Mouse (Mus musculus) MEL-GATA-1-ER (cell line): ENCODE data around the gene Ccdc17.

Experiments used
- DNase-seq: peaks from one replicate; pipeline ENCODE4 v3.0.0-alpha.2; 2012; ENCODE audit warnings: low read depth; ENCODE audit errors: extremely low read depth

Gene Ccdc17

DNA sequence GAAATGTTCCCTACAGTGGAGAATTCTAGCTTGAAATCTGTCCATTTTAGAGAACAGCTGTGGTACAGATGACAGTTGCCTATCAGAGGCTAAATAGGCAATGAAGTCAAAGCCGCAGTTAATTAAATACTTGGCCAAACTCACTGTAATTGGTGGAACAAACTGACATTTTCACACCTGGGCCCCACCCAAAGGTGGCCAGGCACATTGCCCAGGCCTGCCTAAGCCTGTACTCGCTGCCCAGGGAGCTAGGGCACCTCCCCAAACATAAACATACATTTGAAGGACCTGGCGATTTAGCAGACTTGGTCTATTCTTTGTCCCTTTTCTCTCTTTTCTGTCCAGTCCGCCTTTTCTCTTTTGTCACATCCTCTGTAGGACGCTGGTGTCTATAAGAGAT lies at the start of gene Ccdc17:
Ccdc17 (plus strand) TSS at position 276 of the 400 bp plus-strand sequence.
- DNase-seq, result no peak

DNA sequence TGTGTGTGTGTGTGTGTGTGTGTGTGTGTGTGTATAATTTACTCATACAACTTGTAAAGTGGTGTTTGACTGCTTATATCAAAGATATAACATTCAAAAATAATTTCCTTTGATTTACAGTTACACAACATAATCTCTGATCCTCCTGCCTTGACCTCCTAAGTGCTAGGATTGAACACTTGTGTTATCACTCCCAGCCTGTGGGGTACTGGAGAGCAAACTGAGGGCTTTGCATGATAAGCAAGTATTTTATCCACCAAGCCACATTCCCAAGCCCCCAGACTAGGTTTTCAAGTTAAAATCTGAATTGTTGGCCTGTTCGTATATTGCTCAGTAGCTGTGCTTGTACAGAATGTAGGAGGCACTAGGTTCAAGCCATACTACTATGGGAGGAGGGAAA lies 46.0 kb upstream of the Ccdc17 start:
- DNase-seq, result no peak

DNA sequence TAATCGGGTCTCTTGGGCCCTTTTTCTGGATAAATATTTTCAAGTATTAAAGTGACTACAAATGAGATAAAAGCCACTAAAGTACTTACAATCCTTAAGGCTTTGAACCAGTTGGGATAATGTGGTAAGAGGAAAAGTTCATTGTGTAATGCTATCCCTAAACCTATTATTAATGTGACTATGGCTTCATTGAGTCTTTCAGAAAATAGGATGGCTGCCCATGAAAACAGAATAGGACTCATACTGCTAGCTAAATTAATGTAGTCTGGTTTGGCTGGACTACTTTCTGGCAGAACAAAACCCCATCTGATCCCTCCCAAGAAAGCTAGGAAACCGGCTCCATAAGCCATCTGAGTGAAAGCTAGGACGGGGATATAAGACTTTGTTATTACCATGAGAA lies 43.4 kb upstream of the Ccdc17 start:
- no peak for DNase-seq

DNA sequence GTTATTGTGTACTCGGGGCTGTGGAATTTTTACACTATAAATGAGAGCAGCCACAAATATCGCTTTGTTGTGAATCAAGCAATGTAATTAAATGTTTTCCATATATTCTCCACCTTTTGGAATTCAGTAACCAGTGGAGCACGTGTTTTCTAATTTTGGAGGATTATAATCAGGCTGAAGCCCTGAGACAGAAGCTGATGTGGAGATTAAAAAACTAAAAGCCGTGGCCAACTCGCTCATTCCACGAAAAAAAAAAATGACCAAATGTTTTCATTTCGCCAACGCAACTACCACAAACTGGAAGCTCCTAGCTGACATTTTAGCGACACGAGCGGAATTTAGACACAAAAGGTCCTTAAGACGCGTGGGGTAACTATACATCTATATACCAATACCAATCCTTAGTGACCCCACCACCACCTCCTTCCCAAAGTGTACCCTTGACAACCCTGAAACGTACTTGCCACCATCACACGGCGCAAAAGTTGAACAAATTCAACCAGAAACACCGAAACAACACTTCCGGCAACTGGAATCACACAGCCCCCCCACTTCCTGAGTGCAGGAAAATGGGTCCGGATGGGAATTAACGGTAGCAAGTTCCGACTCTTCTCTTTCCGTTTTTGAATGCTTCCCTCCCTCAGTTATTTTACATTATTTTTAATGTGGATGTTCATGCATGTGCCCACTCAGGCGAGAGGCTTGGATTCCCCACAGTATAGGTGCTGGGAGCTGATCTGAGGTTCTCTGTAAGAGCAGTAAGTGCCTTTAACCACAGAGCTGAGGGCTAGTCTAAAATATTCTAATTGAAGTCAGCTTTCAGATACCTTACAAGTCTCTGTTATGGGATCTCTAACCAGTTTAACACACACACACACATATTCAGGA lies 40.8 kb upstream of the Ccdc17 start, which contains the start of gene Tmem69:
Tmem69 (minus strand) TSS at position 524 of the 888 bp plus-strand sequence.
- DNase-seq, result peak; percentile 87

DNA sequence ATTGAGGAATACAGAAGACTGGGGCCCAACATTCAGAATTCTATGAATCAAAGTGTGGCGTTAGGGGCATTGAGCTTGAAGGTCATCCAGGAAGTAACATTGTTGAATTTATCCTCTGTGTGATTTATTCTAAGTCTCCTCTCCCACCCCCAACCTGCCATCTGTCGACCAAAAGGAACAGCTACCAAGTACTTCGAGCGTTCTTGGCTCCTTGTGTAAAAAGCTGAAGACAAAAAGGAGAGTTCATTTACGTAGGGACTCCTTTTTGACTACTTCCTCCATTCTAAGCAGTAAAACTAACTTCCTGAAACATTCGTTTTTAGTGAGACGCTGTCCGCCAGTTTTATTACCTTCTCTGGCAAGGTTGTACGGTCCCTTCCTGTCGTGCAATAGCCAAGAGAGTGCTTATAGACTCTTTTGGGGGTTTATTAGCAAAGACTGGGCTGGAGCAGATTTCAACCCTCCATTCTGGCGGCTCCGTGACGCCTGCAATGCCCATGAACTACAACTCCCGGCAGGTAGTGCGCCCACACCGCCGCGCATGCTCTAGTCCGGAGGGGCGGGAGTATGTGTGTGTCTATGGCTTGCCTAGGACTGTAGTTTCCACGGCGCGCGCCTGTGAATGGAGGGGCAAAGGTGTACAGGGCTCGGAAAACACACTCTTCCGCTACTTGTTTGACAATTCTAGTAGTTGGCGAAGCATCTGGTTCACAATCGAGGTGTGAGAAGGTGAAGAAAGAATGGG lies 39.7 kb upstream of the Ccdc17 start:
- DNase-seq, result peak; percentile 87

DNA sequence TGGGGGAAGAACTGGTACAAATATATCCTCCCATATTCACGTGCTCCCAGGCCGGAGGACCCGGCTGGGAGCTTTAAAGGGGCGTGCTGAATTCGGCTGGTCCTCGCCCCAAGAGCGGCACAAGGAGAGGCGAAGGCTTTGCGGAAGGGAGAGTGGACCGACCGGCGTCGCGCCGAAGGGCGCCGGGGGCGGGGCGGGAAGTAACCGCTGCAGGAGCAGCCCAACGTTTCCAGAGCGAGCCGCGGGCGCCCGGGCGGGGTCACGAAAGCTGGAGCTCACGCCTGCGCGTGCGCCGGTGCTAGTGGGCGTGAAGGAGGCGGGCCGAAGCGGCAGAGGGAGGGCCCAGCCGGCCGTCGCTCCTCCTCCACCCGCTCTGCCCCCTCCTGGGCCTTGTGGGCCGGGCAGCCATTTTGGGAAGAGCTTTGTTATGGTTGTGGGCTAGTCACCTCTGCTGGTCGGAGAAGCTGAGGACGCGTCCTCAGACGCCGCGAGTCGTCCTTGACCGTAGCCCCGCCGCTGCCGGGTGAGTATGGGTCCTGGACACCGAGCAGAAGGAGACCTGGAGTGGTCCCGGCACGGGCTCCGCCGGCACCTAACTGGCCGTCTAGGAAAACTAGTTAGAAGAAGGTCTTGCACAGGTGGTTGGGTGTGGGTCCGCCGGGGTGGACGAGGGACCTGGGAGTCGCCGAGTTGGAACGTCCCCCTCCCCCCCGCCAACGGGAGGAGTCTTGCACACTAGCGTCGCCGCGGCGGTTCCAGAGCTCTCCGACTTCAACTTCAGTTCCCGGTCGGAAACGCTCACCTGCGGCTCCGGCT lies 38.9 kb upstream of the Ccdc17 start, which contains the start of gene Gpbp1l1:
Gpbp1l1 (plus strand) TSS at position 353 of the 816 bp plus-strand sequence.
- DNase-seq, result peak; percentile 69

DNA sequence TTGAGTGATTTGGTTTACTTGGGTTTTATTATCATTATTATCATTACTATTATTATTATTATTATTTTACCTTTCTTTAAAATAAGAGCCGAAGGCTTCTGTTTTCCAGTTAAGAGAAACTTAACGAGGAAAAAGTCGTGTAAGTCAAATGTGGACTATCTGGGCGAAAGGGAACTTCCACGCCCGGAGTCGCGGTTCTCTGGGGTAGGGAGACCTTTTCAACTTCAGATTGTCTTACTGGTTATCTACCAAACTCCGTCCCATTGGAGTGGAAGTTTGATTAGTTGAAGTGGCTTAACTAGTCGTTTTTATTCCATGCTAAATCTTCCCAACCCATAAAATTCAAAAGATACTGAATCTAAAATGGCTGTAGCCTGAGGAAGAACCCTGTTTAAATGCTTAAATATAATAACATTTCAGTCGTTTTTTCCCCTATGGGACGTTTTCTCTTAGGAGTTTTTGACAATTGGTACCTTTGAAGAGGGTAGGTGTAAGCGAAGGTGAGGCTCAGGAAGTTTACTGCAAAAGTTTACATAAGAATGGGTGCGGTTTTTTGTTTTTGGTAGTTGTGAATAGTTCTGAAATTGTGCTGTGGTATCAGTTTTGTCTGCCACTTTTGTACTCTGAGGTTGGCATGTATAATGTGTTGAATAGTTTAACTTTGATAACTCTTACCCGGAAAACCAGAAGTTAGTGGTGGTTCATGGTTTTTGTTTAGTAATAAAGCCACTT lies 38.1 kb upstream of the Ccdc17 start:
- DNase-seq, result peak; percentile 12

DNA sequence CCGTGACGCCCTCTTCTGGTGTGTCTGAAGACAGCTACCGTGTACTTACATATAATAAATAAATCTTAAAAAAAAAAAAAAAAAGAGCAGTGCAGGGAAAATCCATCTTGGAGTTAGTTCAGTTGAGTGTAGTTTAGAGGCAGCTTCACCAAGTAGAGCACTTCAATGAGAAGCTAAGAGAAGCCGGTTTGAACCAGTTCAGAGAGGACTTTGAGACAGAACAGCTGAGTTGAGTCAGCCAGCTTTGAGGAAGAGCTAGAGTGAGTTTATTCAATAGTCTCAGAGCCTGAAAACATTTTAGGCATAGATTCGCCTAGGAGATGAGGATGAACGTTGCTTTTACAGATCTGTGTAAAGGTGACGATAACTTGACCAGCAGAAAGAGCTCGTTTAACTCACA lies 661 bp upstream of the Ccdc17 start:
- no peak for DNase-seq

DNA sequence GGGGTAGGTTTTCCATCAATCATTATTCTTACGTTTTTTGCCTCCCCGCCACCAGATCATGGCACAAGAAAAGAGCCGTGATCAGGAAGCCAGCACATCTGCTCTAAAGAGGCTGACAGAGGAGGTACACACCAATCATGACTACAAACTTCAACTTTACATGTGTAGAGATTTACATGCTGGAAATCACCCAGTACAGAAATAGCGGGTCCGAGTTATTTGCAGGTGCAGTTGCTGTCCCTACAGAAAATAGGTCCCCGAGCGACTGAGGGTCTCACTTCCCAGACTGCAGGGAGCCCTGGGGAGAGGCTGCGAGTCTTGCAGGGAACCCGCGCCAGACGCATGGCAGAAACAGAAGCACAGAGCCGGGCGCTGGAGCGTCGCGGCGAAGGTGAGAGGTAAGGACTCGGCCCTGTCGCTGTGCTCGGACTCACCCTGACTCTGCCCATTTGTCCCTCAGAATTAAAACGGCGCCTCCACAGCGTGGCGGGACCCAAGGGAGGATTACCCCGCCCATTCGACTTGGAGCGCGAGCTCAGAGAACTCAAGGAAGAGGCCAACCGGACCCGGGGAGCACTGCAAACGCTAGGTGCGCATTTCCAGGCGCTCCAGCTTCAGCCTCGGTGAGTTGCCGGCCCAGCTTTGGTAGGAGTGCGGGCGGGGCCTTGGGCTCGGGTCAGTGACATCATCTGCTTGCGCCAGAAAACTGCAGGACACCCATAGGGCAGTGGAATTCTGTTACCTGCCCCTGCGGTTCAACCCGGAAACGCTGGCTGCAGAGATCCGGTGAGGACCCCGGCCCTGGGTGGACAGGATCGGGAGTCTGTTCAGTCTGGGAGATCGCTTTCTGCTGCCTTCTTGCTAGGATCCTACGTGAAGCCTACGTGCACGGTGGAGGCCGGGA lies 776 bp downstream of the Ccdc17 start:
- DNase-seq, result peak; percentile 80

DNA sequence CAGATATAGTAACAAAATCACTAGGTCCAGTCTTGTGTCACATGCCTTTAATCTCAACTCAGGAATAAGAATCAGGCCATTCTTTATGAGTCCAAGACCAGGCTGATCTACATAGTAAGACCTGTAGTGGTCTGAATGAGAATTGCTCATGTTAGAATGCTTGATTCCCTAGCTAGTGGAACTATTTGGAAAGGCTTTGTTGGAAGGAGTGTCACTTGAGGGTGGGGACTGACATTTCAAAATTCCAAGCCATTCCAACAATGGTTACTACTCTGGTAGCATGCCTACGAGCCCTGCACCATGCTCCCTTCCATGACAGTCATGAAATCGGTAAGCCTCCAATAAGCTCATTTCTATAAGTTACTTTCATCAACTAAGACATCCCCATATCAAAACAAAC lies 16.2 kb downstream of the Ccdc17 start:
- no peak for DNase-seq

DNA sequence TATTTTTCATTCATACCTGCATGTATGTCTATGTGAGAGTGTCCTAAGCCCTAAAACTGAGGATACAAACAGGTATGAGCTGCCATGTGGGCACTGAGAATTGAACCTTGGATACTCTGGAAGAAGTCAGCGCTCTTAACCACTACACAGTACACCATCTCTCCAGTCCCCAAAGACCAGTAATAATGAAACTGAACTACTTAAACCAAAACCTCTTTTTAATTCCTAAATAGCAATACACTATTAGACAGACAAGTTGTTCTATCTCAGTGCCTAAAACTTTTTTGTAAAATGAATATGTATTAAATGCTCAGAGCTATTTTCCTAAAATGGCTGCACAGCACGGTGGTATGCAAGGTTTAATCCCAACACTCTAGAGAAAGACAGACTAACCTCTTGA lies 18.8 kb downstream of the Ccdc17 start:
- no peak for DNase-seq

DNA sequence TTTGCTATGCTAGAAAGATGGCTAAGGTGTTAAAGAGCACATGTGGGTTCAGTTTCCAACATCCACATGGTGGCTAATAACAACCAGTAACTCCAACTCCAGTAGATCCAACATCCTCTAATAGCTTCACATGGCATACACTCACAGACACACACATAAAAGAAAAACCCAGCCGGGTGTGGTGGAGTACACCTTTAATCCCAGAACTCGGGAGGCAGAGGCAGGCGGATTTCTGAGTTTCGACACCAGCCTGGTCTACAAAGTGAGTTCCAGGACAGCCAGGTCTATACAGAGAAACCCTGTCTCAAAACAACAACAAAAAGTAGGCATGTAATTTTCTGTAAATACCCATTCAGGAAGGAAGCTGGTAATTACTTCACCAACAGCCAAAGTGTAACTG lies 28.4 kb downstream of the Ccdc17 start:
- DNase-seq, result no peak

DNA sequence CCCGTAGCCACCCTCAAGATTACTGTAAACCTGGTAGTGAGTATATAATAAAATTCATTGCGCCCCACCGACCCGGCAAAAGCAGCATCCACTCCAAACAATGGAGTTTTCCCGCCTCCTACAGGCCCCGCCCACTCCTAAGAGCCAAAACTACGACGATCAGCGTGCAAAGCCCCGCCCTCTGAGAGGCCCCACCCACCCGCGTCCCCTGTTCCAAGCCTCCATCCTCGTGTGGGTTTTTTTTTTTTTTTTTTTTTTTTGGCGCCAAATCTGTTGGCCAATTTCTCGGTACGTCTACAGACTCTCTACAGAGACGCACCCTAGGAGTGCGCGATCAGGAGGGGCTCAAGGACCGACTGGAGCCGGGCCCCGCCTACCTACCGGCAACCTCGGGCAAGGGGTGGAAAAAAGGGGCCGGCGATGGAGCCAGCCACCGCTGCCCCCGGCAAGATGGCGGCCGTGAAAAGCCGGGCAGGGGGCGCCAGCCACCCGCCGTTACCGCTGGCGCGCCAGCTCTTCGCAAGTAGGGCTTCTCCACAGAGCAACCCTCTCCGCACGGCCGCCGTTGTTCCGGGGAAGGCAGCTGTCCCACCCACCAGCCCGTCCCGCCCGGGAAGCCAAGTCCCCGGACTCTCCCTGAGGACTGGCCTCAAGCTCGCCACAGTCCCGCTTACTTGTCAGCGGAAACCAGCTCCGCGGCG lies 30.4 kb downstream of the Ccdc17 start:
- DNase-seq, result peak; percentile 72

DNA sequence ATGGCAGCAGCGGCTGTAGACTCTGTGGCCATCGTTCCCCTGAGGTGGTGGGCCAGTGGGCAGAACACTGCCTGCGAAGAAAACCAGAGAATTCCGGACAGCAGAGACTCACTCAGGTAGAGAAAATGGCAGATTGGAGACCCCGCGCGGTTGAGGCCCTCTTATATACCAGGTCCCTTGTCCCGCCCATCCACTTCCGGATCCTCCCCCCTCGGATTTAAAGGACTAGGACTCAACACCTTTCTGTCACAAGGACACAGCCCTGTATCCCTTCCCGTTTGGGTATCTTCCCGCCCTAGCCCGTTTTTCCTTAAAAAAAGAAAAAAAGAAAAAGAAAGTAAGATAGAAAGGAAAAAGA lies 30.9 kb downstream of the Ccdc17 start:
- DNase-seq, result peak; percentile 80

DNA sequence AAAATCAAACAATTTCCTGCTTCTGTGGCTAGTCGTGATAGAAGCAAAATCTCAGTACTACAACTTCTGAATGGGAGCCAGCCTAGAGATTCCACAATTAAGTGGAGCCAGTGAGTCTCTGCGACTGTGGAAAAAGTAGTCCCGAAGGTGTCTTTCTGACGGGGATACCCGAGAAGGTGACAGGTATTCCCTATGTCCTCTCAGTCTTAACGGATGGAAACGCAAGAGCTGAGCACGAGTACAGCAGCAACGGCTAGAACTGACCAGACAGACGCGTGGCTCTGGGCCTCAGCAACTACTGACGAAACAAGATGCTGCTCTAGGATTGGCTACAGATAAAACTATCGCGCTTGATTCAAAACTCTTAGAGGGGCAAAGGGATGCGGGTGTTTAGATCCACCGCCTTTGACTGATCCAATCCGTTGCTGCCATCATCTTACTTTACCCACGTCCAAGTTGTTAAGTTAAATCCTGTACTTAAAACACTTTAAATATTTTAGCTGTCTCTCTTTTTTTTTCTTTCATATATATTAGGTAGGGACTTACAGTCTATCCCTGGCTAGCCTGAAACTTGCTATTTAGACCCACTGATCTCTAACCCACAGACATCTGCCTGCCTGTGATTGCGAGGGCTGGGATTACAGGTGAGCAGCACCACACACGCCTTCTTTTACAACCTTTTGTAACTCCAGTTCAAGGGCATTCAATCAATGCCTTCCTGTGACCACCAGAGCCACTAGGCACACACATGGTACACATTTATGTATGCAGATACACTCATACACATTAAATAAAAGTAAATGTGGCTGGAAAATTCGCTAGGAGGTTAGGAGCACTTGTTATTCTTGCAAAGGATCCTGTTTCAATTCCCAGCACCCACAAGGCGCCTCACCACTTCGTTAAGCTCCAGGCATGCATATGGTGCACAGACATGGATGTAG lies 31.5 kb downstream of the Ccdc17 start, which contains the start of gene Nasp:
Nasp (minus strand) TSS at position 220 of the 941 bp plus-strand sequence.
- peak; percentile 83 for DNase-seq

DNA sequence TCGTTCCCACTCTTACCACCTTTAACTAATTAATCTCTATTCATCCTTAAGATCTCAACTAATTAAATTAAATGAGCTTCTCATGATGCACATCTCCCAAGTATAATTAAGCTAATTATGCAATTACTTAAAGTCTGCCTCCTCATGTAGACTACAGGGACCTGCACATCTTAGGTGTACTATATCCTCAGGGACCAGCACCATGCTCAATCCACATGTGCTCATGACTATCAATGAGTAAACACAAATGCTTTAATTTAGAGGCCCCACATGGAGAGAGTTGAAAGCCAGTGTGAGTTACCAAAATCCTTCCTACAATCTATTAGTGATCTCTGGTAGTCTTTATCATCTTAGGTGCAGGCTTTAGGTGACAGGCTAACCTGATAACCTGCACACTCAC lies 38.7 kb downstream of the Ccdc17 start:
- DNase-seq, result no peak

DNA sequence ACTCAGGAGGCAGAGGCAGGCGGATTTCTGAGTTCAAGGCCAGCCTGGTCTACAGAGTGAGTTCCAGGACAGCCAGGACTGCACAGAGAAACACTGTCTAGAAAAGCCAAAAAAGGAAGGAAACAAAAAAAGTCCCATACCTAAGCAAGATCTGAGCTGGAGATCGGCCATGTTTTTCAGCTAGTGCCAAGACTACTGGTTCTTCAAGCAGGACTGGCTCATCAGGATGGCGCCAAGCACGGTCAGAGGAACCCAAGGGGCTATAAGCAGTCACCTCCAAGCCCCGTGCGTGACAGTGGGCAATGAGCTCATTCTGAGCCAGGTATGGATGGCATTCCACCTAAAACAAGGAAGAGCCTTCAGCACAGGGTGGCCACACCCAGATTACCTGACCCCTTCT lies 42.4 kb downstream of the Ccdc17 start:
- DNase-seq, result no peak

DNA sequence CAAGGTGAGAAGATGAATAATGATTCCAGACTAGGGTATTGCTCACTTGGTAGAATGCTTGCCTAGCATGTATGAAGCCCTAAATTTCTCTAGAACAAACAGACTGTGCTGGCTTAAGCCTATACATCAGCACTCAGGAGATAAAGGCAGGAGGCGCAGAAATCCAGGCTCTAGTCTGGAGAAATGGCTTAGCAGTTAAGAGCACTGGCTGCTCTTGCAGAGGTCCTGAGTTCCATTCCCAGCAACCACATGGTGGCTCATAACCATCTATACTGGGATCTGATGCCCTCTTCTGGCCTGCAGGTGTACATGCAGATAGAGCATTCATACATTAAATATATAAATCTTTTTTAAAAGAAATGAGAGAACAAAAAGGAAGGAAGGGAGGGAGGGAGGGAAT lies 45.6 kb downstream of the Ccdc17 start:
- no peak for DNase-seq
